In the genomic region with DNA sequence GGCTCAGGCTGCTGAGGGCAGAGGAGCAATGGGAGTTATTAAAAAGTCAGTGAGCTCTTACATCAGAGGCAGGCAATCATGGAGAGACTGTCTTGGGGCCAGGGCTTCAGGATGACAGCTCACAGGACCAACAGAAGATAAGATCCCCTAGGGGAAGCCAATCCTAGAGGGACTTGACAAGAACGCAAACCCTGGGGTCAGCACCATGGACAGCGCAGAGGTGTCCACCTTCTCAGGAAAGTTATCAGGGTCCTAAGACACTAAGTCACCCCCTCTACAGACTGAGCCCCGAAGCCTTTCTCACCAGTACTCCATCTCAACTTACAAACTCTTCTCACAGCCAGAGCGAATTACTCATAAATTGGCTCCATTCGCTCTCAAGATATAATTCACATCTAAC, we compare ENCODE assay signal across 8 mouse cellular contexts. TPM values are rescaled to one million over a fixed set of nuclear protein-coding genes. Genes with fewer than 3 reads are reported as not detected.
DNase-seq lines count a peak whose midpoint lies in the region.

A gene (minus strand): TSS at position 2 of the 400 bp plus-strand sequence.

- peak; percentile 33 for DNase-seq in adrenal gland, postnatal 25 days
- no peak for DNase-seq in adrenal gland, adult 18-20 months (ENCODE audit: low spot score in 2 of 2)
- peak; percentile 36 for DNase-seq in lung, postnatal 14 days
- DNase-seq in lung, adult 18-20 months, result no peak
- peak; percentile 88 for DNase-seq in embryo, embryonic 10 days (ENCODE audit: low spot score)
- DNase-seq in retina, embryonic 14.5 days (ENCODE audit: low spot score), result peak; percentile 70
- DNase-seq in right cerebral cortex, postnatal 36 days (ENCODE audit: low spot score in 2 of 2), result no peak
- DNase-seq in spleen, postnatal 14 days (ENCODE audit: low spot score in 2 of 2), result no peak

RNA-seq across cellular contexts. Expression of the gene that starts here (rescaled TPM):
- total RNA-seq in adrenal gland, postnatal 25 days (2021), result not detected in 2 replicates
- total RNA-seq in adrenal gland, adult 18-20 months (2021), result not detected

Comparison
In these comparisons a context has a peak if more than half of its experiments do, and no peak if none do; other contexts are left out.
1. DNase-seq: peak in lung, postnatal 14 days (single experiment), embryo, embryonic 10 days (single experiment) and retina, embryonic 14.5 days (single experiment); none in adrenal gland, adult 18-20 months (0 of 2), lung, adult 18-20 months (0 of 2), right cerebral cortex, postnatal 36 days (0 of 2) and spleen, postnatal 14 days (0 of 2).
2. Peak in DNase-seq in adrenal gland, postnatal 25 days; RNA of the gene not detected or under 1 TPM.